Mouse (Mus musculus) G1E-ER4 (cell line): ENCODE measurements around the gene Parg. TPM values are rescaled to one million over a fixed set of nuclear protein-coding genes. Genes with fewer than 3 reads are reported as not detected.

ENCODE experiments used
- GATA1 ChIP-seq: IDR thresholded peaks from one replicate; pipeline ENCODE4 v1.8.0; 2012; ENCODE audit warnings: low read length, inconsistent platforms
- polyA plus RNA-seq: library from polyadenylated mRNA; stranded (reverse); fragments of >175 nt; gene quantifications from 2 replicates; pipeline ENCODE4 v1.2.3, GENCODE M21; 2012

Gene Parg
- polyA plus RNA-seq, 1 experiment = 36.8 TPM

- TF ChIP-seq GATA1 = no peak
These were observed 34.9 kb upstream of the Parg start for GRCm38 (mm10) chr14:32166840-32167239.

DNA sequence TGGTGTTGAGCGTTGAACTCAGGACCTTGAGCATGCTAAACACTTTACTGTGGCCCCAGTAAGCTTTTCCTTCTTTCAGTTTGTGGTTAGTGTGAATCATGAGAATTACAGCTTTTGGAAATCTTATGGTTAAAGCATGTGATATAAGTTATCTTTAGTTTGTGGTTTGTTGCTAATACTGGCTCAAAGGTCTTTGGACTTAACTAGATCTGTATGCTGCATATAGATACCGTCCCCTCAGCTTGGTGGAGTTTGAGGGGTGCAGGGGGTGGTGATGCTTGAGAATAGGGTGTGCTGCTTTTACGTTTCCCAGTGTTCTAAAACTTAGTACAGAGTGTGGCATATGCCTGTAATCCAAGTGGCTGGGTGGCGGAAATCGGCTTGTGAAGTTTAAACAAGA, 34.4 kb upstream of the Parg start:
- peak; percentile 73 for TF ChIP-seq GATA1

- peak; percentile 70 for TF ChIP-seq GATA1
These were observed 33.0 kb upstream of the Parg start for GRCm38 (mm10) chr14:32168653-32169231.

GRCm38 (mm10) chr14:32170137-32170536, 31.6 kb upstream of the Parg start:
- no peak for TF ChIP-seq GATA1

DNA sequence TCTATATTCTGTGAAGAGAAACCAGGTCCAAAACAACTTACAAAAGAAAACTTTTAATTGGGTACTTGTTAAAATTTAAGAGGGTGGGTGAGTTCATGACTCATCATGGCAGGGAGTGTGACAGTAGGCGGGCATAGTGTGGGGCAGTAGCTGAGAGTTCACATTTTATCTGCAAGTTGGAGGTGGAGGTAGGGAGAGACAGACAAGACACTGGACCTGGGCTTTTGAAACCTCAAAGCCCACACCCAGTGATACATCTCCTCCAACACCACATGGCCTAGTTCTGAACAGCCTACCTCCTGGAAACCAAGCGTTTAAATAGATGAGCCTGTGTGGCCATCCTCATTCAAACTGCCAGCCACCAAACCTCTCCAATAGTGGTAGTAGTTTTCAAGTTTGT, 26.4 kb upstream of the Parg start:
- TF ChIP-seq GATA1 = no peak

GRCm38 (mm10) chr14:32179393-32180195, 22.2 kb upstream of the Parg start:
- TF ChIP-seq GATA1 = no peak

DNA sequence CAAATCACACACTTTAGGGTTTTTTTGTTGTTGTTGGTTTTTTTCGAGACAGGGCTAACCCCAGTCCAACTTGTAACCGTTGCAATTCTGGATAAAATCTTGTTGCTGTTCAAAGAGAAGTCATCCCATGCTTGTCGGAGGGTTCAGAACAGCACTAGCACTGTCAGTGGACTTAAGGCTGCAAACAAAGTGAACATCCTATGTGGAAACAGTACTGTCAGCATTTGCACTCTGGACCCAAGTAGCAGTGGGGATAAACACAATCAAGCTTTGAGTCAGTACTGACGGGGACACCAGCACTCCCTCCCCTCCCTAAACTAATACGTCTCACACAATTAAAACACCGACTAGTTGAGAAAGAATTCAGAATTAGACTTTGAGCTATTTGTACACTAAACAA, 20.9 kb upstream of the Parg start:
- TF ChIP-seq GATA1 = no peak

DNA sequence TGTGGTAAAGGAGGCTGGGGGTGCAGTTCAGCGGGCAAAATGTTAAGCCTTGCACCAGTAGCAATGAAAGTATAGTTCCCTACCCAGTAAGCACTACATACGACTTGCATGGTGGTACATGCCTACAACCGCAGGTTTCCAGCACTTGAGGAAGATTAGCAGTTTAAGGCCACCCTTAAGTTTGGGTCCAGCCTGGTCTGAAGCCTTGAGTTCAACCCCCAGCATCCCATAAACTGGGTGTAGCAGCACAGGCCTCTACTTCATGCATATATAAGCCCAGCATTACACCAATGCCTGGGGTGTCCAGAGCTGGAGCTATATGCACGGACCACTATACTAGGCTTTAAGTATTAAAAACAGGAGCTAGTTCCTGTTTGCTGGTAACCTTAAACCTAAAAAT, 17.9 kb upstream of the Parg start:
- no peak for TF ChIP-seq GATA1

GRCm38 (mm10) chr14:32190627-32191391, 10.9 kb upstream of the Parg start:
- no peak for TF ChIP-seq GATA1

- no peak for TF ChIP-seq GATA1
These were observed 9.8 kb upstream of the Parg start for GRCm38 (mm10) chr14:32191926-32192325.

DNA sequence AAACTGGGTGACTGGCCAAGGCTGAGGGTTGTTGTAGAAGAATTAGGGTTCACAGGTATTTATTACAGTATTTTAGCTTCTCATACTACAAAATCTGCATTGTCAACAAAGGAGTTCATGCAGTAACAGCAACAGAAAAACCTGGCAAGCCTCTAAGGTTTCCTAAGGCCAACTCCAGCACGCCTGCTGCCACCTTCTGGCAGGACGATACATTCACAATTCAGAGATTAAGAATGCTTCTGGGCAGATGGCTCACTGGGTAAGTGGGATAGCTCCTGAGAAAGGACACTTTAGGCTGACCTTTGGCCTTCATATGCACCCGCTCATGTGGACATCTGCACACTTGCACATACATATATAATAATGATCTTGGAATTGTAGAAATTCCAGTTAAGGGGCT, 9.3 kb upstream of the Parg start:
- TF ChIP-seq GATA1 = no peak

GRCm38 (mm10) chr14:32201354-32201753, 395 bp upstream of the Parg start:
- TF ChIP-seq GATA1 = no peak

- no peak for TF ChIP-seq GATA1
These were observed 24.9 kb downstream of the Parg start for GRCm38 (mm10) chr14:32226601-32227000.

DNA sequence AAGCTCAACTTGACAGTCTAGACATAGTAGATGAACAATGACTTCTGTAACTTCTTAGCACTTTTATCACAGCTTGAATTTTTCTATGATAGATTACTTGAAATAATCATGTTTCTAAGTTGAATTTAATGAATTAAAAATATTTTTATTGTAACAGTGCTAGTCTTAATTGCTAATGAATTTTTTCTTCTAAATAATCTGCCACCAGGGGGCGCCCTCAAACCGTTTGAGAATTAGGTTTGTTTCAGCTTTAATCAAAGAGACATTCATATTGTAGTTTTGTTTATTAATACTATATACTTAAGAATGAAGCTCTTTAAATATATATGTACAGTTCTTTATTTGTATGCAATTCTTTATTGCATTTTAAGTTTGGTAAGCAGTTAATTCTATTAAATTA, 27.2 kb downstream of the Parg start:
- no peak for TF ChIP-seq GATA1

GRCm38 (mm10) chr14:32242401-32242800, 40.7 kb downstream of the Parg start:
- no peak for TF ChIP-seq GATA1

DNA sequence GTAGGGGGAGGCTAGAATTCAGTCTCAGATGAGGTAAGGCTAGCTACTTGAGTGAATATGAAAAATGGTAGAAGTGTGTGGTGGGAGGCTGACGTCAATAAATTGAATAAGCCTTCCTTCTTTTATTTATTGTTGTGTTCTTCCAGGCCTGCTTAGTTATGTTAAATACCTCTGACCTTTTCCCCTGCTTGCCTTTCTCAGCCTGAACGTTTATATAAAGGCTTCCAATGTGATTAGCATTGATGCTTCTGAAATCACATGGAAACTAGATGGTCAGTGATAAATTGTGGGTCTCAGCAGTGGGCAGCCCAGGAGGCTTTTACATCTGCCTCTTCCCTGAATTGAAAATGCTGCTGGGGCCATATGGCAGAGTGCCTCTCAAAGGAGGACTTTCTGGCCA, 44.3 kb downstream of the Parg start:
- TF ChIP-seq GATA1 = no peak
